ENCODE assay signal across 9 mouse cellular contexts in genomic region chr1:133069275-133070120, GRCm38 (mm10). TPM values are rescaled to one million over a fixed set of nuclear protein-coding genes. Genes with fewer than 3 reads are reported as not detected.
A peak's percentile ranks its signal among the peaks of the same experiment; 100 is the strongest.
DNase-seq lines count a peak whose midpoint lies in the region; ATAC-seq lines count a peak whose summit lies in the region.
"Had no signal": no experiment of that assay in that cellular context is flagged by ENCODE, and none has a peak within 500 bp of the region (broad histone marks: within the 10 kb centered on the region; RNA-seq: fewer than 3 reads in every experiment).

No protein-coding gene starts in this region.

- H3K4me1 ChIP-seq in intestine, embryonic 14.5 days (replicated peaks; ENCODE audit: control insufficient read depth, insufficient read depth, low read length): peaks cover 15% of the 10 kb centered on the region; the same call in 1 of the 2 replicates
- H3K4me1 ChIP-seq in stomach, embryonic 15.5 days: peaks cover 33% of the 10 kb centered on the region

- no peak for ATAC-seq in intestine, embryonic 14.5 days (replicated peaks; ENCODE audit: low FRiP score, low TSS enrichment, low read depth)
- ATAC-seq in stomach, embryonic 15.5 days (ENCODE audit: insufficient read depth, low FRiP score, low read depth): no peak; the same call in 1 of the 2 replicates

- no peaks in the 10 kb centered on the region for H3K27me3 ChIP-seq in intestine, embryonic 14.5 days (replicated peaks; ENCODE audit: control insufficient read depth, insufficient read depth, low read length)
- no peaks in the 10 kb centered on the region for H3K27me3 ChIP-seq in stomach, embryonic 15.5 days (replicated peaks)

- peak overlapping the region; percentile 39 for H3K27ac ChIP-seq in intestine, embryonic 14.5 days (ENCODE audit: low read depth)
- H3K27ac ChIP-seq in stomach, embryonic 15.5 days: peak overlapping the region; percentile 77

- no peak overlapping the region for H3K4me3 ChIP-seq in intestine, embryonic 14.5 days (ENCODE audit: low read depth, low read length)
- H3K4me3 ChIP-seq in stomach, embryonic 15.5 days (replicated peaks): no peak overlapping the region

- H3K4me2 ChIP-seq in intestine, embryonic 14.5 days (ENCODE audit: low read length): no peak overlapping the region
- H3K4me2 ChIP-seq in stomach, embryonic 15.5 days: no peak overlapping the region

- H3K9ac ChIP-seq in intestine, embryonic 14.5 days (ENCODE audit: low read length): no peak overlapping the region
- no peak overlapping the region for H3K9ac ChIP-seq in stomach, embryonic 15.5 days

- peaks cover 13% of the 10 kb centered on the region for H3K36me3 ChIP-seq in intestine, embryonic 14.5 days (ENCODE audit: control insufficient read depth, insufficient read depth, low read length)
- no peaks in the 10 kb centered on the region for H3K36me3 ChIP-seq in stomach, embryonic 15.5 days

- DNase-seq in gastrocnemius, postnatal 10 days: peak; percentile 57
- no peak for DNase-seq in gastrocnemius, postnatal 4 days (ENCODE audit: low spot score in 2 of 2)
- peak; percentile 14 for DNase-seq in thymus, postnatal 25 days
- no peak for DNase-seq in thymus, postnatal 10 days (ENCODE audit: low spot score in 2 of 2)
- DNase-seq in intestine, embryonic 14.5 days (ENCODE audit: low spot score): no peak
- no peak for DNase-seq in right cerebral cortex, postnatal 10 days (ENCODE audit: low spot score in 2 of 2)
- no peak for DNase-seq in layer of hippocampus, postnatal 36 days
- DNase-seq: kidney, adult 18-20 months had no signal

- 68% methylated on average over 12 of the region's 12 CpGs for WGBS in intestine, embryonic 14.5 days
- 59% methylated on average over 12 of the region's 12 CpGs for WGBS in stomach, embryonic 15.5 days

- no peaks in the 10 kb centered on the region for H3K9me3 ChIP-seq in intestine, embryonic 14.5 days (ENCODE audit: control insufficient read depth, low read length)
- no peaks in the 10 kb centered on the region for H3K9me3 ChIP-seq in stomach, embryonic 15.5 days

RNA-seq across cellular contexts. Expression of gene Pik3c2b, which starts 24.0 kb away (rescaled TPM):
- 10 to 100 TPM; 29.9 to 38.2 TPM for total RNA-seq in gastrocnemius, postnatal 10 days (2021)
- 10 to 100 TPM; 41.7 to 47.7 TPM for total RNA-seq in gastrocnemius, postnatal 4 days (2021)
- 9.8 and 11.4 TPM in 2 replicates for polyA plus RNA-seq in intestine, embryonic 14.5 days (2014; fragmentation: Nextera tagmentation; extraction: Ambion mirVana)
- polyA plus RNA-seq in stomach, embryonic 15.5 days (2015; fragmentation: Nextera tagmentation; extraction: Ambion mirVana): 8.3 and 10.7 TPM in 2 replicates
- total RNA-seq in layer of hippocampus, postnatal 36 days (2021): 10 to 100 TPM; 14.7 to 16.2 TPM

RNA-seq across cellular contexts. Expression of gene Mdm4, which starts 39.1 kb away (rescaled TPM):
- 10 to 100 TPM; 35.8 to 48.4 TPM for total RNA-seq in gastrocnemius, postnatal 10 days (2021)
- 10 to 100 TPM; 59.0 to 76.0 TPM for total RNA-seq in gastrocnemius, postnatal 4 days (2021)
- polyA plus RNA-seq in intestine, embryonic 14.5 days (2014; fragmentation: Nextera tagmentation; extraction: Ambion mirVana): 49.7 TPM in 2 replicates
- 33.3 and 34.9 TPM in 2 replicates for polyA plus RNA-seq in stomach, embryonic 15.5 days (2015; fragmentation: Nextera tagmentation; extraction: Ambion mirVana)
- 100 to 1,000 TPM in 1 of 2 experiments, 10 to 100 TPM in 1; 86.0 to 101 TPM for total RNA-seq in layer of hippocampus, postnatal 36 days (2021)

Comparison
In these comparisons a context has a peak if more than half of its experiments do, and no peak if none do; other contexts are left out.
1. DNase-seq: peak in gastrocnemius, postnatal 10 days (single experiment) and thymus, postnatal 25 days (single experiment); none in gastrocnemius, postnatal 4 days (0 of 2), thymus, postnatal 10 days (0 of 2), intestine, embryonic 14.5 days (single experiment), right cerebral cortex, postnatal 10 days (0 of 2) and layer of hippocampus, postnatal 36 days (0 of 2).